Mouse (Mus musculus): ENCODE measurements around the gene Ccr1.

DNA sequence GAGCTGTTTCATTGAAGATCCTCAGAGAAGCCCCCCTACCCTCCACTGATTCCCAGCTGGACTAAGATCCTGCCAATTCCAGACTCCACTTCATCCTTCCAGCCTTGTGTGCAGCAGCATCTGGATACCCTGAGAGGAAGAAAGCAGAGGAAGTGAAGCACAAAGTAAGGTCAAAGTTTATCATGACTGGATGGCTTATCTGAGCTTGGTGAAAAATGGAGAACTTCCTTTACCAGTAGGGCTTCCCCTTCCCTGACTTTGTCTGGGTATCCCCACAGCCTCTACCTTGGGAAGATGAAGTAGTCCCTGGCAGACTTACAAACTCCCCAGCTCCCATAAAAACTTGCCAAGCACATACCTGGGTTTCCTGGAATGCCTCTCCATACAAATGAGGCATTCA is 27.9 kb downstream of the Ccr1 start:
- TF ChIP-seq CTCF (IDR thresholded peaks at IDR 0.05; ENCODE audit: control insufficient read depth, insufficient read depth, insufficient replicate concordance, low read depth, low read length) (no peak), POLR2A (IDR thresholded peaks at IDR 0.05; ENCODE audit: control insufficient read depth, low read depth, low read length) (no peak)

Measured in testis, adult 2 months (tissue).